Mouse (Mus musculus) testis, adult 2 months (tissue): ENCODE data around the gene Clasp1. TPM values are rescaled to one million over a fixed set of nuclear protein-coding genes. Genes with fewer than 3 reads are reported as not detected.

Experiments used
- H3K27ac ChIP-seq: fragments of 200-500 bp; 2 replicates; pipeline ENCODE4 v1.5.1; 2012; ENCODE audit warnings: low read depth, low read length; ENCODE audit not compliant: control insufficient read depth, insufficient read depth
- H3K27me3 ChIP-seq: fragments of 200-500 bp; 2 replicates; pipeline ENCODE4 v1.6.1; 2012; ENCODE audit warnings: mild to moderate bottlenecking, low read length, moderate library complexity; ENCODE audit not compliant: control insufficient read depth, insufficient read depth
- H3K36me3 ChIP-seq: fragments of 200-500 bp; 2 replicates; pipeline ENCODE4 v1.6.1; 2012; ENCODE audit warnings: mild to moderate bottlenecking, low read length; ENCODE audit not compliant: control insufficient read depth, insufficient read depth
- H3K4me1 ChIP-seq: fragments of 200-500 bp; 2 replicates; pipeline ENCODE4 v1.6.1; 2012; ENCODE audit warnings: low read length; ENCODE audit not compliant: control insufficient read depth, insufficient read depth
- H3K4me3 ChIP-seq: fragments of 200-500 bp; 2 replicates; pipeline ENCODE4 v1.5.1; 2012; ENCODE audit warnings: low read depth, mild to moderate bottlenecking, low read length, moderate library complexity, mixed read lengths; ENCODE audit not compliant: control insufficient read depth
- CTCF ChIP-seq: fragments of 200-500 bp; IDR thresholded peaks from 2 replicates; pipeline ENCODE4 v1.5.1; 2012; ENCODE audit warnings: low read depth, mild to moderate bottlenecking, inconsistent platforms, low read length, moderate library complexity; ENCODE audit not compliant: control insufficient read depth, insufficient read depth, insufficient replicate concordance
- POLR2A ChIP-seq: fragments of 200-500 bp; IDR thresholded peaks from 2 replicates; pipeline ENCODE4 v1.6.1; 2012; ENCODE audit warnings: low read depth, mild to moderate bottlenecking, inconsistent platforms, low read length, moderate library complexity; ENCODE audit not compliant: control insufficient read depth
- polyA plus RNA-seq: library from polyadenylated mRNA; depleted of rRNA; stranded (reverse); fragments of >200 nt; gene quantifications from 2 replicates; pipeline ENCODE4 v1.2.3, GENCODE M21; 2012

The Clasp1 gene
- polyA plus RNA-seq, 1 experiment, result 33.1 TPM

- TF ChIP-seq CTCF (no peak), POLR2A (no peak)
- no peak overlapping the region for H3K4me3 ChIP-seq
- no peaks in the 10 kb centered on the region for H3K27me3 ChIP-seq
- peaks cover 5% of the 10 kb centered on the region; the same call in 1 of the 2 replicates for H3K4me1 ChIP-seq
- H3K27ac ChIP-seq, result no peak overlapping the region
- H3K36me3 ChIP-seq, result no peaks in the 10 kb centered on the region
Observed at GRCm38 (mm10) chr1:118393916-118394315, 5.1 kb downstream of the Clasp1 start.

GRCm38 (mm10) chr1:118397866-118398265, 9.0 kb downstream of the Clasp1 start:
- H3K36me3 ChIP-seq, result no peaks in the 10 kb centered on the region
- H3K27ac ChIP-seq, result no peak overlapping the region
- TF ChIP-seq POLR2A, result no peak
- no peak for TF ChIP-seq CTCF
- H3K4me3 ChIP-seq, result no peak overlapping the region
- no peaks in the 10 kb centered on the region for H3K27me3 ChIP-seq
- no peaks in the 10 kb centered on the region for H3K4me1 ChIP-seq

- Histone ChIP-seq H3K4me3 (no peak overlapping the region), H3K27ac (no peak overlapping the region), H3K36me3 (no peaks in the 10 kb centered on the region), H3K4me1 (no peaks in the 10 kb centered on the region), H3K27me3 (no peaks in the 10 kb centered on the region)
- TF ChIP-seq CTCF (no peak), POLR2A (no peak)
Observed at GRCm38 (mm10) chr1:118398567-118398966, 9.7 kb downstream of the Clasp1 start.

- no peaks in the 10 kb centered on the region for H3K36me3 ChIP-seq
- no peaks in the 10 kb centered on the region for H3K27me3 ChIP-seq
- no peak overlapping the region for H3K27ac ChIP-seq
Observed at GRCm38 (mm10) chr1:118399625-118400310, 10.9 kb downstream of the Clasp1 start.

GRCm38 (mm10) chr1:118401991-118402390, 13.1 kb downstream of the Clasp1 start:
- H3K27me3 ChIP-seq, result no peaks in the 10 kb centered on the region
- H3K36me3 ChIP-seq, result no peaks in the 10 kb centered on the region
- H3K4me3 ChIP-seq, result no peak overlapping the region
- no peak for TF ChIP-seq CTCF
- no peak for TF ChIP-seq POLR2A
- no peaks in the 10 kb centered on the region for H3K4me1 ChIP-seq
- H3K27ac ChIP-seq, result no peak overlapping the region

More at GRCm38 (mm10) chr1:118399625-118400310, 10.9 kb downstream of the Clasp1 start:
- no peak for TF ChIP-seq POLR2A
- no peak for TF ChIP-seq CTCF
- no peak overlapping the region for H3K4me3 ChIP-seq
- H3K4me1 ChIP-seq, result no peaks in the 10 kb centered on the region

- no peak for TF ChIP-seq POLR2A
- no peak for TF ChIP-seq CTCF
- H3K27me3 ChIP-seq, result no peaks in the 10 kb centered on the region
- no peaks in the 10 kb centered on the region for H3K36me3 ChIP-seq
- H3K4me1 ChIP-seq, result no peaks in the 10 kb centered on the region
- H3K27ac ChIP-seq, result no peak overlapping the region
- no peak overlapping the region for H3K4me3 ChIP-seq
Observed at GRCm38 (mm10) chr1:118402556-118402955, 13.7 kb downstream of the Clasp1 start.

GRCm38 (mm10) chr1:118402966-118403365, 14.1 kb downstream of the Clasp1 start:
- H3K4me1 ChIP-seq, result no peaks in the 10 kb centered on the region
- no peak overlapping the region for H3K4me3 ChIP-seq
- no peaks in the 10 kb centered on the region for H3K36me3 ChIP-seq
- TF ChIP-seq CTCF (no peak), POLR2A (no peak)
- H3K27ac ChIP-seq, result no peak overlapping the region
- no peaks in the 10 kb centered on the region for H3K27me3 ChIP-seq

- Histone ChIP-seq H3K27me3 (no peaks in the 10 kb centered on the region), H3K4me3 (no peak overlapping the region), H3K4me1 (no peaks in the 10 kb centered on the region), H3K36me3 (no peaks in the 10 kb centered on the region), H3K27ac (no peak overlapping the region)
- no peak for TF ChIP-seq POLR2A
- TF ChIP-seq CTCF, result no peak
Observed at GRCm38 (mm10) chr1:118403440-118403839, 14.6 kb downstream of the Clasp1 start.
